Mouse (Mus musculus) R1 (cell line): Measurements from ENCODE around the gene Ubfd1.

Source experiments
- DNase-seq: peaks from one replicate; pipeline ENCODE4 v3.0.0-alpha.2; 2018; ENCODE audit warnings: low read depth, low spot score

The Ubfd1 gene

GRCm38 (mm10) chr7:122081071-122081470, 14.1 kb downstream of the Ubfd1 start:
- DNase-seq = no peak

DNA sequence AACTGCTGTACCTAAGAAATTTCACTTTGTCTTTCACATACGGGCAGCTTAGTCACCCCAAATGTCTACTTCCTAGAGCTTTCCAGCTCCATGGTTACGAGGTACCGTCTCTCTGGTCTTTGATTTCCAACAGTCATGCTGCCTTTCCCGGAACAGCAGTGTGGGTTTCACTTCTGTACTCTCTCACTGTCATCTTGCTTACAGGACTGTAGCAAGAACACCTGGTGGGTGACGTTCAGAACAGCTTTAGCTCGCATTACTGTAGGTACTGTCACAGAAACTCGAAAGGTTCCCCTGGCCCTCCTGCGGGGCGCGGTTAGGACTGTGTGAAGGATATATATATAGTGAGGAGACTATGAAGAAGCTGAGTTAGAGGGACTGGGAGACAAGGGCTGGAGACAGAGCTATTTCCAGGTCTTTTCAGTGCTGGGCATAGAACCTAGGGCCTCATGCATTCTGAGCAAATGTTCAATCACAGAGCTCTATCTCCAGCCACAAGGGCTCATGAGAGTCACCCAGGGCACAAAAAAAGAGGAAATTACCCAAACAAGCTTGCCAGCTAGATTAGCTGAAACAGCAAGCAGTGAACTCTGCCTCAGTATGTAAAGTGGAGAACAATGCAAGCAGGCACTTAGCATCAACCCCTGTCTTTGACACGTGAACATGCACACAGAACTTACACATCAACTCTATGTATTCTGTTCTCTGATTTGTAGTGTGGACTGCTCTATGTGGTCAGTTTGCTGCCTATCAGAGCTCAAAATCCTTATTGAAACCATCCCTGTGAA, 20.4 kb downstream of the Ubfd1 start:
- DNase-seq = no peak

- peak; percentile 77 for DNase-seq
Observed at GRCm38 (mm10) chr7:122094564-122095330, 27.8 kb downstream of the Ubfd1 start.

- no peak for DNase-seq
Observed at GRCm38 (mm10) chr7:122098009-122098408, 31.0 kb downstream of the Ubfd1 start.

DNA sequence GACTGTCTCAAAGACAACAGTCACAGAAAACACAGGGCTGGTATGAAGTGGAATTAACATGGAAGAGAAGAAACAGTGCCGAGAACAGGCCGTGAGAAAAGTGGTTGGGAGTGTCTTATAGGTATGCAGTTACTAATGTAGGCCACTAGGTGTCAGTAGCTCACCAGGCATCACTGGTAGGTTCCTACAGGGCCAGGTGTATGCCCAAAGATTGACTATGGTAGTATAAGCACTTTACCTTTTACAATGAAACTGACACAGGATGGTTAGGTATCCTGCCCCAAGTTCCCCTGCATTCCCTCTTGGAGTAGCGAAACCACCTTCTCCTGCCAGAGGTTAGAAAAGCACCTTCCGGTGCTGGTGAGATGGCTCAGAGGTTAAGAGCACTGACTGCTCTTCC, 32.2 kb downstream of the Ubfd1 start:
- peak; percentile 84 for DNase-seq

GRCm38 (mm10) chr7:122101014-122101746, 34.2 kb downstream of the Ubfd1 start:
- peak; percentile 53 for DNase-seq

DNA sequence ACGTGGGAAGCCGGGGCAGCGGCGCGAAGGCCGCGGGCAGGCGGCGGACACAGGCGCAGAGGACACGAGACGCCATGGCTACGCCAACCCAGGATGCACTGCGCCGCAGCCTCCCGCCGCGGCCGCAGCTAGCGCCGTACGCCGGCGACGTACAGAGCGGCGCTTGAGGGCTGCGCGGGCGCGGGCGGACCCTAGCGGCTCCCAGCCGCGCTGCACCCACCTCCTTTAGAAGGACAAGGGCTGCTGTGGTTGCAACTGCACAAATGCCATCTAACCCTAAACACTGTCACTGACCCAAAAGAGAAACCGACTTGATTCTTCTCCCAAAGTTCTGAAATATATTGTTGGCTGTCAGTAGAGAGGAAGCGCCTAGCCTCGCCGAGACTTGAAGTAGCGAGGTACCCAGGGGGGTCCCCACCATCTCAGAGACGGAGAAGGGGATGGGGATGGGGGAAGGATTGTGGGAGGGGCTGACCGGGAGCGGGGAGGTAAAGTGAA, 34.8 kb downstream of the Ubfd1 start, which contains the start of gene Ndufab1:
Ndufab1 (minus strand) TSS at position 140 of the 498 bp plus-strand sequence.
- DNase-seq = peak; percentile 91

DNA sequence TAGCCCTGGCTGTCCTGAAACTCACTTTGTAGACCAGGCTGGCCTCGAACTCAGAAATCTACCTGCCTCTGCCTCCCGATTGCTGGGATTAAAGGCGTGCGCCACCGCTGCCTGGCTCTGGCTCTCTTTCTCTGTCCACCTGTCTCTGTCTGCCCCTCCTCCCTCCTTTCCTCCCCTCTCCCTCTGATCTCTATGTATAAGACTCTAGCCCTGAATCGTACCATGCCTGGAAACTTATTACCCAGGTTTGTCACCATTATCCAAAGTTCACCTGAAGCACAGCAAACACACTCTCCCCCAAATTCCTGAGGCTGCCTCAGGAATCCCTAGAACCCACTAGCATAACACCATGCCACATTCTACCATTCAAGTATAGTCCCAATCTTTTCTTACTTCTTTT, 41.2 kb downstream of the Ubfd1 start:
- no peak for DNase-seq

GRCm38 (mm10) chr7:122123518-122123917, 56.5 kb downstream of the Ubfd1 start:
- DNase-seq = no peak

DNA sequence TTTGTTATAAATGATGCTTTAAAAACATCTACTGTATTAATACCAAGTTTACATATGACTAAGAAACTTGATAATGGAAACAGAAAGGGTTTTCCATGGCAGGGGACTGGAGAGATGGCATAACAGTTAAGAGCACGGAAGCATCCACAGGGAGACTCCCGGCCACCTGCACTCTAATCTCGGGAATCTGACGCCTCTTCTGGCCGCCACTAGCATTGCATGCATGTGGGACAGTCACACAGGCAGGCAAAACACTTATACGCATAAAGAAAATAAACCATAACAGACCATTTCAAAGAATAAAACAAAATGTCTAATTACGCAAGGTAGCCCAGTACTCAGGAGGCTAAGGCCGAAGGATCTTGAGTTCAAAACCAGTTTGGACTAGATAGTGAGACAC, 58.7 kb downstream of the Ubfd1 start:
- peak; percentile 52 for DNase-seq

GRCm38 (mm10) chr7:122126946-122127345, 60.0 kb downstream of the Ubfd1 start:
- no peak for DNase-seq
